Mouse (Mus musculus) left cerebral cortex, adult 2 months (tissue): ENCODE measurements around the gene Shc3. TPM values are rescaled to one million over a fixed set of nuclear protein-coding genes. Genes with fewer than 3 reads are reported as not detected.

Source experiments
- DNase-seq, 2 experiments: peaks; one replicate each; pipeline ENCODE4 v3.0.0; 2021 to 2022; ENCODE audit warnings: low spot score in 2 of 2, mixed read lengths in 1 of 2; ENCODE audit errors: extremely low spot score in 1 of 2
- H3K27ac ChIP-seq: fragments of 200-600 bp; 2 replicates; pipeline ENCODE4 v1.8.1; 2022
- H3K4me3 ChIP-seq: fragments of 200-600 bp; 2 replicates; pipeline ENCODE4 v1.8.1; 2022
- CTCF ChIP-seq: fragments of 200-600 bp; IDR thresholded peaks from 2 replicates; pipeline ENCODE4 v1.8.1; 2022; ENCODE audit warnings: antibody characterized with exemption, mild to moderate bottlenecking, moderate library complexity
- intact Hi-C: fragments of 180-260 bp; cut with DNase I; formaldehyde crosslinking; loops from one replicate; pipeline ENCODE4 v1.15.1; 2025
- long read RNA-seq, 2 experiments: library from polyadenylated mRNA; stranded (forward); transcript quantifications; one replicate each; pipeline ENCODE4 v2.0.0; 2021; ENCODE audit warnings: borderline mapping rate in 2 of 2
- total RNA-seq, 2 experiments: library from RNA; stranded (reverse); gene quantifications; 2 replicates each; pipeline ENCODE4 v1.2.3; 2021

Shc3 gene
- total RNA-seq, result 100 to 1,000 TPM; 234 to 242 TPM
- long read RNA-seq, experiment 1, transcript Shc3-201 (12 exons, 1,537 nt), result major isoform, 17 of 20 reads
- long read RNA-seq, experiment 1, partial matches to known transcripts, result 2 of 20 reads
- long read RNA-seq, experiment 1, other reads (novel, unspliced or antisense), result 0 of 20 reads
- long read RNA-seq, experiment 2, transcript Shc3-201 (12 exons, 1,537 nt), result major isoform, 12 of 16 reads
- long read RNA-seq, experiment 2, partial matches to known transcripts, result 2 of 16 reads
- long read RNA-seq, experiment 2, other reads (novel, unspliced or antisense), result 2 of 16 reads

DNA sequence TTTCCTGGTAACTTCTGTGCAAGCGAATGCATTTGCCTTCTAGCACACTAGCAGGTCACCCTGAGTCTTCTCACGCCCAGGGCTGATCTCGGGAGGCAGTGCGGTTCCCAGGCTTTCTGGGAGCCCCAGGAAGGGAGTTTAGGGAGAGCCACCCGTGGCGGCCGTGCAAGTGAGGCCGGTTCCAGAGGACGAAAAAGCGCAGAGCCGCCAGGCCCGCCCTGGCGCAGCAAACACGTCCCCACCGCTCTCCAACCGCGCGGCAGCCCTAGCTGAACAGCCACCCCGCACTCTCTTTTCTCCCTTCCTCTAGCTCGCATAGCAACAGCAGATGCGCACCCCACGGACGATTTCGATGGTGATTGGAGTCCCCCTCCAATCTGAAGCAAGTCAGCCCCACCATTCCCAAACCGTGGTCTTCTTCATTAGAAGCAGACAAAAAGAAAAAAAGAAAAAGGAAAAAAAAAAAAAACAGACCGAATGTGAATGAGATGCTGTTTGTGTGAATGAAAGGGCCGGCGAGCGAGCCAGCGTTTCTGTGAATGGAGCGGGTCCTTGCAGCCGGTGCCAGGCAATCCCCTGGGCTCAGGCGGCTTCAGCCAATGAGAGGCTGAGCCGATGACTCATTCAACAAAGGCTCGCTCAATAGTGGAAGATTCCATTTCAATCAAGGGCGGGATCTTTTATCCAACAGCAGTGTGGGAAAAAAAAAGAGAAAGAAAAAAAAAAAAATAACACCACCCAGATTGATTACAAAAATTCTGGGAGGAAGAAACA, at the start of gene Shc3:
Gene Shc3 (minus strand): TSS at position 509 of the 774 bp plus-strand sequence.
- H3K4me3 ChIP-seq, result peak within 1 kb of the TSS; percentile 86
- DNase-seq, result peak; percentile 76 to 86
- intact Hi-C loops, result loop anchor here (2.0 kb wide), 2 partner anchors 48 to 132 kb away; no protein-coding TSS in a partner anchor
- TF ChIP-seq CTCF, result no peak
- H3K27ac ChIP-seq, result peak within 1 kb of the TSS; percentile 84

DNA sequence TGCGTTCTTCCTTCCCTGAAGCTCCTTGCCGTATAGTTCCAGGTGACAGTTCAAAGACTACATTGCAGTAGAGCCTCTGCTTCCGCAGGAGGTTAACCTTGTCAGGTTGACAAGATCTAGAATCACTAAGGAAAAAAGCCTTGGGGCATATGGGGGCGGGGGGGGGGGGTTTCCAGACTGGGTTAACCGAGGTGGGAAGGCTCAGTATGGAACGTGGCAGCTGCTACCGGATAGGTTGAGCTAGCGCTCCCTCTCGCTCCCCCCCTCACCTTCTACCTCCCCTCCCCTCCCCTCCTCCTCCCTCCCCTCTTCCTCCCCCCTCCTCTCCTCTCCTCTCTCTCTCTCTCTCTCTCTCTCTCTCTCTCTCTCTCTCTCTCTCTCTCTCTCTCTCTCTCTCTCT, 49.4 kb upstream of the Shc3 start:
- intact Hi-C loops, result loop anchor here (5.0 to 10.0 kb wide), 4 partner anchors 131 to 671 kb away; no protein-coding TSS in a partner anchor

DNA sequence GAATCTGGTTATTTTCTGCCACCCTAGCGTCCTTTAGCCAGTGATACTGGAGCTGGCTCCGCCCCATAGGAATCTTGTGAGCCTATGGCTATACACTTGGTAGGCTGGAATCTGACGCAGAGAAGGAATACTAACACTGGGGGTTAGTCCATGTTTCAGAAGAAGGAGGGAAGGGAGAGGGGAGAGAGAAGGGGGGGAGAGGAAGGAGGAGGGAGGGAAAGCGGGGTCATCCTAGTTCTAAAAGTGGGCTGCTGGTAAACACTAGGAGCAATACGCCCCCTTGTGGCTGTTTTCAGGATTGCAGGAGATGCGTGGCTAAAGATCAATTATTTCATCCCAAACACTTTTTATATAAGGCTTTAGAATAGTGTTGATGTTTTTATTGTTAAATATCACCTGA, 48.6 kb upstream of the Shc3 start:
- intact Hi-C loops, result loop anchor here (2.0 to 10.0 kb wide), 5 partner anchors 49 to 671 kb away; partner anchors contain the start of gene Shc3
- H3K27ac ChIP-seq, result no peak overlapping the region
- peak; percentile 57 to 77 for DNase-seq
- no peak overlapping the region for H3K4me3 ChIP-seq
- TF ChIP-seq CTCF, result peak; percentile 91

More for the DNA sequence above, 49.4 kb upstream of the Shc3 start:
- Histone ChIP-seq H3K27ac (no peak overlapping the region), H3K4me3 (no peak overlapping the region)
- DNase-seq, result no peak
- no peak for TF ChIP-seq CTCF

DNA sequence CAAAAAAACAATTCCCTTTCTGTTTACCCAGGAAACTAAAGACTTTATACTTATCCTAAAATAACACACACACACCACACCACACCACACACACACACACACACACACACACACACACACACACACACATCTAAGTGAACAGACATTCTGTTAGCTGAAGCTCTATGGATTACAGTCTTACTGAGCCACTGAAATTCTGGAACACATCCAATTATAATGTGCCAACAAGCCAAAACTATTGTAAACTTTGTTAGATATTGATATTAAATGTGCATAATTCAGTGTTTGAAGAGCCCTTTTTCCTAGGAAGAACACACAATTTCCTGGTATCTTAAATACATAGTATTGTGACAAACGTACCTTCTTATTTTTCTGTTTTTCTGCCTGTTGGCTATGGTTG, 48.1 kb upstream of the Shc3 start:
- no peak for DNase-seq
- no peak for TF ChIP-seq CTCF
- intact Hi-C loops, result loop anchor here (2.0 to 10.0 kb wide), 5 partner anchors 49 to 670 kb away; partner anchors contain the start of gene Shc3
- H3K4me3 ChIP-seq, result no peak overlapping the region
- H3K27ac ChIP-seq, result no peak overlapping the region

DNA sequence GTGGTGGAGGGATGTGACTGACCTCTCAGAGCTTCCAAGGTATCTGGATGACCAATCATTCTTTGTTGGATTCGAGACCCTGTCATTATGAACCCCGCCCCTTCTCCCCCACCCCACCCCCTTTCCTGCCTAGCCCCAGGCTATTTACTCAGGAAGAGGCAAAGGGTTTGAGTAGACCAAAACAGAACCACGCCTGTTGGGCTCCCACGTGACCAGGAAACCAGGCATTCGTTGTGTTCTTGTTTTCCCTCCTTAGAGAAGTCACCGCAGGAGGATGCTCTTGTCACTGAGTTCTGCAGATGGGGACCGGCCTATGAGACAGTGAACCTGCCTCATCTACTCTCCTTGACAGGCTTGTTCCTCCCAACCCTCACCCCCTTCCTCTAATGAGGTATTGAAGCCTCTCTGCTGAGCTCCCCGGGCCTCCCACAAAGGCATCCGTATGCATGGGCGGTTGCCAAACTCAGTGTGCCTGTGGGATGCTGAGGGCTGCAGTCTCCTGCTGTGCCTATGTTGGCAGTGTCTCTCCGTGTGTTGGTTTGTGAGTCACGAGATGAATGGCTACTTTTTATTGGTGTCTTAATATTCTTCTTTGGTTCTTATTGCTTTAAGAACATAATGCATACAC, 47.3 kb upstream of the Shc3 start:
- Histone ChIP-seq H3K27ac (no peak overlapping the region; the same call in 1 of the 2 replicates), H3K4me3 (no peak overlapping the region)
- intact Hi-C loops, result loop anchor here (2.0 to 10.0 kb wide), 5 partner anchors 48 to 669 kb away; partner anchors contain the start of gene Shc3
- no peak; the same call in 1 of the 2 replicates for TF ChIP-seq CTCF
- DNase-seq, result peak; percentile 73 to 84

DNA sequence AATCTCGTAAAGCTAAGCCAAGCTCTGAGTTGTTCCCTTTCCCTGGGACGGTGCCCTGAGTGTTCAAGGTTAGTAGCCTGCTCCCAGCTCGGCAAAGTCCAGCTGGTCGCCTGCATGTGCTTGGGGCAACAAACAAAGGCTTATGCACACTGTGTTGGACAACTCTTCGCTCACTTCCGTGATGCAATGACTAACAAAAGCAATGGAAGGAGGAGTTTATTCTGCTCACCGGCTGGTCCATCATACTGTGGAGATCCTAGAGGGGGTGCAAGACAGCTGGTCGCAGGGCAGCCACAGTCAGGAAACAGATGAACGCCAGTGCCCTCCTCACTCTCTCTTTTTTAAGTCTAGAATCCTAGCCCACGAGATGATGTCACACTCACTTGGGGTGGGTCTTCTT, 46.6 kb upstream of the Shc3 start:
- Histone ChIP-seq H3K4me3 (no peak overlapping the region), H3K27ac (no peak overlapping the region; the same call in 1 of the 2 replicates)
- no peak for TF ChIP-seq CTCF
- intact Hi-C loops, result loop anchor here (2.0 to 10.0 kb wide), 5 partner anchors 47 to 669 kb away; partner anchors contain the start of gene Shc3
- no peak for DNase-seq

DNA sequence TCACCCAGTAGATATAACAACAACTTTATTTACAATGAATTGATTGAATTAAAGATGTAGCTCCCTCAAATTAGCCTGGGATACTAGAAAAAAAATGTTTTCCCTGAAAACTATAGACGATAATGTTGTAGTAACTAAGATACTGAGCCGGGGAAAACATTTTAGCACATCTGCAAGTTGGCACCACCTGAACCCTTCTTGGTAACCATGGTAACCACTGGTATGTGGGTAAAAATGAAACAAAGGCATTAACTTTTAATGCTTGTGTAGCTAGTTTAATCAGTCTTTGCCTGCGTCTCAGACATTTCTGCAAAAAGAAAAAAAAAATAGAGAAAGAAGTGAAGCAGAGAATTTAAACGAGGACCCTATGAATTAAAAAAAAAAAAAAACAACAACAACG, 42.3 kb upstream of the Shc3 start:
- DNase-seq, result no peak
- intact Hi-C loops, result loop anchor here (10.0 kb wide), 1 partner anchor 417 kb away; no protein-coding TSS in a partner anchor
- Histone ChIP-seq H3K4me3 (no peak overlapping the region), H3K27ac (no peak overlapping the region)
- TF ChIP-seq CTCF, result no peak

DNA sequence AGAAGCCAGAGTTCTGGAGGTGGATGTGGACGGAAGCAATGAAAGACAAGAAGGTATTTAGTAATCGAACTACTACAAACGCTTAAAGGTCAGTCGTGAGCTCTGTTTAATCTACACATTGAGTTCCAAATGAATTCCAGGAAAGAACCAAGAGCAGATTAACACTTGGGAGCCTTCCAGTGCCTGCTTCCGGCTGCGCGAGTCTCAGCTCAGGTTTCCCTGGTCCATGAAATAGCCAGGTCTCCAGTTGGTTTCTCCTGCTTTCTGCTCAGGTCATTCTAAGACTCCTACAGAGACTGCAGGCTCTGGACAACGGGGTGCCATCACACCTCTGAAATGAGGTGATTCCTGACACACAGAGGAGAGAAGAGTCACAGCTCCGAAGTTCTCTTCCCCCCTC, 41.8 kb upstream of the Shc3 start:
- TF ChIP-seq CTCF, result no peak
- no peak for DNase-seq
- intact Hi-C loops, result loop anchor here (10.0 kb wide), 1 partner anchor 416 kb away; no protein-coding TSS in a partner anchor
- Histone ChIP-seq H3K4me3 (no peak overlapping the region), H3K27ac (no peak overlapping the region)

DNA sequence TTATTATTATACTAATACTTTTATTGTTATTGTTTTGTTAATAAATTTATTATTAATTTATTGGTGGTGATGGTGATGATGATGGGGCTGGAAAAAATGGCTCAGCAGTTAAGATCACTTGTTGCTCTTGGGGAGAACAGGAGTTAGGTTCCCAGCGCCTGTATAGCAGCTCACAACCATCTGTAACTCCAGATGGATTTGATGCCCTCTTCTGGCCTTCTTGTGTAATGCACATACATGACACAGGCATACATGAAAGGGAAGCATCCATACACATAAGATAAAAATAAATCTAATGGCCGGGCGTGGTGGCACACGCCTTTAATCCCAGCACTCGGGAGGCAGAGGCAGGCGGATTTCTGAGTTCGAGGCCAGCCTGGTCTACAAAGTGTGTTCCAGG, 40.0 kb upstream of the Shc3 start:
- no peak for DNase-seq
- TF ChIP-seq CTCF, result peak; percentile 28
- no peak overlapping the region for H3K4me3 ChIP-seq
- H3K27ac ChIP-seq, result no peak overlapping the region
- intact Hi-C loops, result no loop called here

DNA sequence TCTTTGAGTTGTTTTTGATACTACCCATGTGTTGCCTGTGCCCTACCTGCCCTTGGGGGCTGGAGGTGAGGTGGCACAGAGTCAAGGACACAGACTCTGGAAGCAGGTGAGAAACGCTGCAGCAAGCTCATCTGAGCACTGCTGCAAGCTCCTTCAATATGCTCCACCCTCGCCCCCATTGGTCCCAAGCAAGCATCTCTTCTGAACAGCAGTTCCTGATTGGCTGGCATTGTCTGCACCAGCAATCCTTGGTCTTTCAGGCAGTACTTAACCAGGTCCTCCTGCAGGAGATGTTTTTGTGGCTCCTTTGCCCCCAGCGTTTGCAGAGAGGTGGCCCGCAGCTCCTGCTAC, 34.6 kb upstream of the Shc3 start:
- intact Hi-C loops, result loop anchor here (1.0 kb wide), 1 partner anchor 39 kb away; no protein-coding TSS in a partner anchor
- no peak for TF ChIP-seq CTCF
- Histone ChIP-seq H3K4me3 (peak overlapping the region; percentile 41), H3K27ac (peak overlapping the region; percentile 79)
- DNase-seq, result peak; percentile 45 to 51

DNA sequence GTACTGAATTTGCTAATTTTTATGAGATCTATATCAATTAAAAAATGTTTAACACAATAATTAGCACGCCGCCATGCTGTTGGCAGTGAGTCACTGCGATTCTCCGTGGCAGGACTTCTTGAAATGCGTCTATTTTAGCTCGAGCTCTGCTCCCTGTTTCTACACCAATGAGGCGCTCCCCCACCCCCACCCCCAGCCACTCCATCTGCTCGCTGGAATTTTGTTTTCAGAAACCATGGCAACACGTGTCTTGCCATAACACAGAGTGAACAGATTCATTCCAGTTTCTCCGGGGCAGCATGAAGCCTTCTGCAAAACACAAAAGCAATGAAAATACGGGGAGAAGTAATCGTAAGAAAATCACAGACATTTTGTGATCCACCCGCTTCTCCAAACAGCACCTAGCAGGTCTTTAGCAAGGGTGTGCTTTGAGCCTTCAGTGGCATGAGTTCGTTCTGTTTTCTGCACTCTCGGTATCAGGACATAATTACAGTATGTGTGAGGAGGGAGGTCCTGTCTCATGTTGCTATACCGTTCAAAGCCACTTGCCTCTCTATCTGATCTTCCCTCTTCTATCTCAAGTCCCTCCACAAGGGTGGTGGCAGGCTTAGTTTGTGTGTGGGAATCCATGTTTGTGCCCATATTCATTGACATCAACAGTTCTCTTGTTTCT, 34.1 kb upstream of the Shc3 start:
- peak overlapping the region; percentile 41 for H3K4me3 ChIP-seq
- peak; percentile 45 to 54 for DNase-seq
- H3K27ac ChIP-seq, result peak overlapping the region; percentile 79
- intact Hi-C loops, result loop anchor here (1.0 kb wide), 1 partner anchor 38 kb away; no protein-coding TSS in a partner anchor
- no peak for TF ChIP-seq CTCF
